Mouse (Mus musculus) testis, adult 2 months (tissue): ENCODE data around the gene Pfkm.

ENCODE experiments used
- CTCF ChIP-seq: fragments of 200-500 bp; IDR thresholded peaks from 2 replicates; pipeline ENCODE4 v1.5.1; 2012; ENCODE audit warnings: low read depth, mild to moderate bottlenecking, inconsistent platforms, low read length, moderate library complexity; ENCODE audit not compliant: control insufficient read depth, insufficient read depth, insufficient replicate concordance
- POLR2A ChIP-seq: fragments of 200-500 bp; IDR thresholded peaks from 2 replicates; pipeline ENCODE4 v1.6.1; 2012; ENCODE audit warnings: low read depth, mild to moderate bottlenecking, inconsistent platforms, low read length, moderate library complexity; ENCODE audit not compliant: control insufficient read depth

GRCm38 (mm10) chr15:98140809-98141208 is 48.4 kb downstream of the Pfkm start:
- TF ChIP-seq CTCF, result no peak
- TF ChIP-seq POLR2A, result no peak
